Mouse (Mus musculus): Measurements from ENCODE around the gene Iqcd.

Gene Iqcd

DNA sequence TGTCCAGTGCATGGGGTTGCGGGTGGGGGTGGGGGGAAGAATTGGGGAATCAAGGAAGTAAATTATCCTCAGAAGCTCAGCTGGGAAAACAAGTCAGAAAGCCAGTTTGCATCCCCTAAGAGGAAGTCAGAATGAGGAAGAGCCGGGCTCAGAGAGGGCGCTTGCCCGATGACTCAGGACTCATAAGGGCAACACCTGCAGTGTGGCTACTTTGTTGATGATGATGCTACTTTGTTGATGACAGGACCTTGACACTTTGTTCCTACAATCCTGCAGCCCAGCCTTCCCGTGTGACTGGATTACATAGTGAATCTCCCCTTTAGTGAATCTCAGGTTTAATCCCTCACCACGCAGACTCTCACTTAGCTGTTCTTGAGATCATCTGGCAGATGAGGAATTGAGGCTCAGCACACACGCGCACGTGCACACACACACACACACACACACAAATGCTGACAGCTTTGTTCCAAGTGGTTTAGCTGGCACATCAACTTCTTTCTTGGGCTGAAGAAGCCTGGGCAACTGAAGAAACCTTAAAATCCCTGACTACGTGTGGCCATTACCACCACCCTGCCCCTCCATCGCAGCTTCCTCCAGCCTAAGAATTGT, 18.4 kb upstream of the Iqcd start:
- in situ Hi-C loops (cut with MboI; ENCODE audit: unreplicated experiment in 2 of 2), result no loop called here

- in situ Hi-C loops (cut with MboI; ENCODE audit: unreplicated experiment in 2 of 2), result no loop called here
Observed at GRCm38 (mm10) chr5:120571056-120571740, 17.6 kb upstream of the Iqcd start.

- in situ Hi-C loops (cut with MboI; ENCODE audit: unreplicated experiment in 2 of 2), result loop anchor here in 1 of 2 experiments (5.0 kb wide), 1 partner anchor 47 kb away; no protein-coding TSS in a partner anchor
Observed at GRCm38 (mm10) chr5:120574469-120575063, 14.2 kb upstream of the Iqcd start.

- in situ Hi-C loops (cut with MboI; ENCODE audit: unreplicated experiment in 2 of 2), result loop anchor here in 1 of 2 experiments (5.0 kb wide), 1 partner anchor 50 kb away; no protein-coding TSS in a partner anchor
Observed at GRCm38 (mm10) chr5:120576781-120577301, 12.0 kb upstream of the Iqcd start.

DNA sequence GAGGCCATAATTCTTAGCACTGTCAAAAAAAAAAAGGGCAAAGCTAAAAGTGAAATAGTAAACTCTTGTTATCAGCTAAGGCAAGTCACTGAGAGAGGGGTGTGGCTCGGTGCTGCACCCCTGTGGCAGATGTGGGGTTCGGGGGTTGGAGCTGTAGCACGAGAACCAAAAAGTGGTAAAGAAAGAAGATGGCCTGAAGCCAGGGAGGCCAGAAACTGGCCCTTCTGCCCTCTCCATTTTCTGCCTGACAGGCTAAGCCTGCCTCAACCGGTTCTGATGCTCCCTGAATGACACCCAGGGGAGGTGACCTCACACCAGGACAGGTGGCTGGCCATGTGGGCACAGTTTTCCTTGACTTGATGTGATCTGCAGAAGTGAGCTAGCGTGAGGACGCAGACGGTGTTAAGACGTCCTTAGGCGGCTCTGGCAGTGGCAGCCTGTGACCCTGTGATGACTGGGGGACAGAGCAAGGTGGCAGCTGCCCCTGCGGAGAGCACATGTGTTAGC, 10.8 kb upstream of the Iqcd start:
- in situ Hi-C loops (cut with MboI; ENCODE audit: unreplicated experiment in 2 of 2), result loop anchor here in 1 of 2 experiments (5.0 kb wide), 1 partner anchor 51 kb away; no protein-coding TSS in a partner anchor

DNA sequence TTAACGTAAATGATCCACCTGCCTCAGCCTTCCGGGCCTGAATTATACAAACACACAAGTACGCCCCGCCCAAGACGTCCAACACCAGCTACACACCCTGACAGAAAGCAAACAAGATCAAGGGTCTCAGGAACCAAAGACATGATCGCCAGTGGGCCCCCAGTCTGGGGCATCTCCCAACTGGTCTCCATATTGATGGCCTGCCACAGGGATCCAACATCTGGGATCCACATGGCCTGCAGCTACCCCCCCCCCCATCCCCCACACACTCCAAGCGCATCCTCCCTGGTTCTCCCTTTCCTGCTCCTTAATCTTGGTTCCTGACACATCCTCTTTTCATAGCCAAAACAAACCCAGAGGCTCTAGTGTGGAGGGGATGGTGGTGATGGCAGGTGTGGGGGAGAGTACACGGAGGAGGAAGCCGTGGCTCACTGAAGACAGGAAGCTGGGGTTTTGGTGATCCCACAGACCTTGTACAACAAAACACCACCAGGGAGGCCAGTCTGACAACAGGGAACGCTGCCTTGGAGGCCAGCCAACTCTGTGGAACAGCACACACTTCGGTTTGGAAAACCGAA, 10.2 kb upstream of the Iqcd start:
- in situ Hi-C loops (cut with MboI; ENCODE audit: unreplicated experiment in 2 of 2), result loop anchor here in 1 of 2 experiments (5.0 kb wide), 1 partner anchor 51 kb away; no protein-coding TSS in a partner anchor

DNA sequence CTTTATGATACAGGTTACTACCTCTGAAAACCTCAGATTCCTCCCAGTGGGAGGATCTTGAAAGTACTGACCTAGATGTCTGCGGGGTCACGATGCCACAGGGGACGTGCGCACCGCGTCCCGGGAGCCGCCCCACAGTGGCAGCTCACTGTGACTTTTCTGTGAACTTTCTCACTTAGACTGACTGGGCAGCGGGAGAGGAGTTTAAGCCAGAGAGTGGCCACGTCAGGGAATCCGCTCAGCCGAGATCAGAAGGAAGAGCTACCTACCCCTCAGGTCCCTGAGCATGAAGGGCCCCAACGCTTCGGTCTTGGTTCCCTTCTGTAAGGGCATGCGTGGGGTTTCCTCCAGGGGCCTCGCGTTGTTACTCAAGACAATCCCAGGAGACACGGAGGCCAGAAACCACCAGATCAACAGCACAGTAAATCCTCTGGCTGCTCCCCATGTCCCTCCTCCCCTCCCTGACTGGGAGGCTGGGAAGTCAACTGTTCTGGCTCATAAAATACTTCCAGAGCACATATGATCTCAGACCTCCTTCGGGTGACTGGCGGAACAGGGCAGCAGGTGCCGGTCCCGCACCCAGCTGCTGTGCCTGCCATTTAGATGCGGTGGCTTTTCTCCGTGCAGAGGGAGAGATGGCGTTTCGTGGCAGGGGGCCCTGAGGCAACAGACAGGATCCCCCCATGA, 9.5 kb upstream of the Iqcd start:
- in situ Hi-C loops (cut with MboI; ENCODE audit: unreplicated experiment in 2 of 2), result loop anchor here in 1 of 2 experiments (5.0 kb wide), 1 partner anchor 52 kb away; no protein-coding TSS in a partner anchor

DNA sequence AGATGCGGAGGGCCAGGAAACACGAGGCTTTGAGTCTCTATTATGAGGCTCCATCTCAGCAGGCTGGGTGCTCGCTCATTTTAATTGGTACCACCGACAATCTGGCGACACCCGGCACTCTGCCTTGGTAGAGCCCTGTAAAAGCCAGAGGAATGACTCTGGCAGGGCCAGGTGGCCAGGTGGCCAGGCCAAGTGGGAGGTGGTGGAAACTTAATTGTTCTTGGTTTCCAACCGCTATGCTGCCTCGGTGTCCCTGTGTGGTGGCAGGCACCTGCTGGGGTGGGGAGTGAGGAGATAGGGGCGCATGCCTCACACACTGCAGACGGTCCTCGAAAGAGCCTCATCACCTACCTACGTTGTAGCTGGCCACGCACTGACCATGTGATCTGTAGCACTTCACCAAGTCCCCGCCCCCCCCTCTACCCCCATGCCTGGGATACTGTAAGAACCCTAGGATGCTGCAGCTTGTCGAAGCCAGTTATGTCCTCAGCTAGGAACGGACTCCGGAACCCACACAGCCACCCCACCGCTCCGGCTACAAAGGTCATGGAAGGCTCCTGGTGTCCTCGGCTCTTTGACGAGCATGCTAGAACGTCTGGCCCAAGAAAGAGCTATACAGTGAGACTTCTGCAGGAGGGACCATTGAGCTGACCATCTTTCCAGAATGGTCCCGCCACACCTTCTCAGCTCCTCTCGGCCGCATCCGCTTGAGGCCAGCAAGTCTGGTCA, 8.8 kb upstream of the Iqcd start:
- in situ Hi-C loops (cut with MboI; ENCODE audit: unreplicated experiment in 2 of 2), result loop anchor here in 1 of 2 experiments (5.0 kb wide), 1 partner anchor 53 kb away; no protein-coding TSS in a partner anchor

DNA sequence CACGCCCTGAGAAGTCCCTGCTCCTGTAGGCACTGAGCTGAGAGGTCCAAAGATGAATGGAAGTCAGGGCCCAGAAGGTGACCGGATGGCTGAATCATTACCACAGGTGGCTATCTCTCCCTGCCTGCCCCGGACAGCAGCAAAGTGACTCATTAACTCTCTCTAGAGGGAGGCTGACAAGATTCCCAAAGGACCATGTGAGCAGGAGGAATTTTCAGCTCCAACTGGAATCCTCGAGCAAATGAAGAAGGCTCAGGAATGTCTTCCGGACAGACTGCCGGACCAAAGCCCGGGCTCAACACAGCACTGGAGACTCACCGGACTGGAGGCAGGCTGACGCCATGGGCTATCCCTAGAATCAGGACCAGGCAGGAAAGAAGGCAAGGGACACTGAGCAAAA, 6.8 kb upstream of the Iqcd start:
- in situ Hi-C loops (cut with MboI; ENCODE audit: unreplicated experiment in 2 of 2), result no loop called here

DNA sequence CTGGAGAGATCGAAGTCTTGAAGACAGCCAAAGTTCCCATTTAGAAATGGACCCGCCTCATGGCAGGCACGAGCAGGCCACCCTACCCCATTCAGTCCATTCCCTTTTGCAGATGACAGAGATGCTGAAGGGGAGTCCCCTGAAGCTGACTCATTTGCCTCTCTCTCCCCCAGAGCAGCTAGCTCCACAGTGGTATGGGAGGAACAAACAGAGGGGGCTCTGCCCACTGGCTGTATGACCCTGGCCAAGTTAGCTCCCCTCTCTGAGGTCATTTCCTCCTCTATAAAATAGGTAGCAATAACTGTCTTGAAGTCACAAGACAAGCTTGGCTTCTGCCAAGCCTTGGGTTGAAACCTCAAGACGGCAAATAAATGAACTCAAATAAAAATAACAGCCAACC, 5.3 kb upstream of the Iqcd start:
- in situ Hi-C loops (cut with MboI; ENCODE audit: unreplicated experiment in 2 of 2), result no loop called here

GRCm38 (mm10) chr5:120584968-120585367, 3.8 kb upstream of the Iqcd start:
- in situ Hi-C loops (cut with MboI; ENCODE audit: unreplicated experiment in 2 of 2), result loop anchor here in 1 of 2 experiments (5.0 kb wide), 1 partner anchor 58 kb away; no protein-coding TSS in a partner anchor

DNA sequence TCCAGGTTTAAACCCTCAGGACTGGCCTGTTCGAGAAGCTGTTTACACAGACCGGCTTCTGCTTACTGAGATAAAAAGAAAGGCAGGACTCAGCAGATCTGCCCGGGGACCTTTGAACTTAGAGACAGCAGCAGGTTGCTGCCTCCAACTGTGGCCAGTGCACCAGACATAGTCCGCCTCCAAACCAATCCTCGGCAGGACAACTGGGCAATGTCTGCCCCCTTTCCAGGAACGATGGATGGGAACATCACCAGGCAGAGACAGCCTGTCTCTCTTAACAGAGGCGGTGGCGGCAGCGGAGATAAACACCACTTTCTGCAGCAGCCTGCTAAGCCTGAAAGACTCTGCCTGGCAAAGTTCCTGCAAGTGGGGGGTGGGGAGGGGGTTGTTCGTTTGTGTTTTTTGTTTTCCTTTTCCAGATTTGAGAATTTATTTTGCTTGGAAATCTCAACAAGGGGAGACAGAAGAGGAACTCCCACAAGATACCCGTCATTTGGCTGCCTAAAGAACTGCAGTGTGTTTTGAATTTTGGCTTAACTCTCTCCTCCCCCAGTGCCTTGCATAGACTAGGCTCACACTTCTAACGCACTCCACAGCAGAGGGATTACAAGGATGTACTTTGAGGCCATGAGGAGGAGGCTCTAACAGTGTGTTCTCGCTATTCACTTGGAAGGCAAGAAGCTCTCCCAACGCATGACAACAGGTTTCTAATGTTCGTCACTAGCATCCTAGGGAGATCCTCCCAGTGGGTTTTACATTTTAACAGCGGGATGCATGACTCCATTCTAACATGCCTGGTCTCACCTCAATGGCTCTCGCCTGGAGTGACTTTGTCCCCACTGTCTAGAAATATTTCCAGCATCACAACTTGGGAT, 1.8 kb upstream of the Iqcd start:
- in situ Hi-C loops (cut with MboI; ENCODE audit: unreplicated experiment in 2 of 2), result loop anchor here in 1 of 2 experiments (5.0 kb wide), 1 partner anchor 60 kb away; no protein-coding TSS in a partner anchor

DNA sequence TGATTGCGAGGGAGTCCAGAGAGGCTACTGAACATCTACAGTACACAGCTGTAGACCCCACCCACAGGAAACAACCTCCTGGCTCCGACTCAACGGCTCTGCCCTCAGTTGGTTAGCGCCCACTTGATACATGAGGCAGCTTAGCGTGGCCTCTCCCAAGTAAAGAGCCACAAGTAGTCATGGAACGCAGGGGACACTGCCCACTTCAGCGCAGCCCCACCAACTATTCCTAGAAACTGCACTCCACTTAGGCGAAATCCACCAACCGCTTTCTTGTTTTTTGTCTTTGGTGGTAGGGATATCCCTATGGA, 1.2 kb upstream of the Iqcd start:
- in situ Hi-C loops (cut with MboI; ENCODE audit: unreplicated experiment in 2 of 2), result loop anchor here in 1 of 2 experiments (5.0 kb wide), 1 partner anchor 60 kb away; no protein-coding TSS in a partner anchor

- in situ Hi-C loops (cut with MboI; ENCODE audit: unreplicated experiment in 2 of 2), result loop anchor here in 1 of 2 experiments (5.0 kb wide), 1 partner anchor 61 kb away; no protein-coding TSS in a partner anchor
Observed at GRCm38 (mm10) chr5:120587940-120588568, 762 bp upstream of the Iqcd start.

- in situ Hi-C loops (cut with MboI; ENCODE audit: unreplicated experiment in 2 of 2), result no loop called here
Observed at GRCm38 (mm10) chr5:120590356-120591010, 1.7 kb downstream of the Iqcd start.

GRCm38 (mm10) chr5:120592141-120592540, 3.3 kb downstream of the Iqcd start:
- in situ Hi-C loops (cut with MboI; ENCODE audit: unreplicated experiment in 2 of 2), result no loop called here

DNA sequence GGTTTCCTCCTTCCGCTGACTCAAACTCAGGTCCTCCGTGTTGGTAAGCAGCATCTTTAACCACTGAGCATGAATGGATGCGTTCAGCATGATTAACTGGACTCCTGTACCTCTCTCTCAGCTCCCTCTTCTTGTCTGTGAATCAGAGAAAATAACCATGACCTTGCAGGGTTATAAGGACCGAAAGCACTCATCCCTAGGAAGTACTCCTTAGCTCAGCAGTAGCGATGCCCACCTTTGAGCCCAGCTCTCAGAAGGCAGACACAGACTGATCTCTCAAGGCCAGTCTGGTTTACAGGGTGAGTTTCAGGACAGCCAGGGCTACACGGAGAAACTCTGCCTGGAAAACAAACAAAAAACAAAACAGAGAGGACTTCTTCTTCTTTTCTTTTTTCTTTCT, 5.7 kb downstream of the Iqcd start:
- in situ Hi-C loops (cut with MboI; ENCODE audit: unreplicated experiment in 2 of 2), result no loop called here

All from v-Abl transformed pro-B cells (cell line).